Mouse (Mus musculus): ENCODE measurements around the gene Hnf1b. TPM values are rescaled to one million over a fixed set of nuclear protein-coding genes. Genes with fewer than 3 reads are reported as not detected.

The Hnf1b gene
- total and polyA plus RNA-seq, 3 experiments = 0.11 to 3.0 (median 0.42) TPM

DNA sequence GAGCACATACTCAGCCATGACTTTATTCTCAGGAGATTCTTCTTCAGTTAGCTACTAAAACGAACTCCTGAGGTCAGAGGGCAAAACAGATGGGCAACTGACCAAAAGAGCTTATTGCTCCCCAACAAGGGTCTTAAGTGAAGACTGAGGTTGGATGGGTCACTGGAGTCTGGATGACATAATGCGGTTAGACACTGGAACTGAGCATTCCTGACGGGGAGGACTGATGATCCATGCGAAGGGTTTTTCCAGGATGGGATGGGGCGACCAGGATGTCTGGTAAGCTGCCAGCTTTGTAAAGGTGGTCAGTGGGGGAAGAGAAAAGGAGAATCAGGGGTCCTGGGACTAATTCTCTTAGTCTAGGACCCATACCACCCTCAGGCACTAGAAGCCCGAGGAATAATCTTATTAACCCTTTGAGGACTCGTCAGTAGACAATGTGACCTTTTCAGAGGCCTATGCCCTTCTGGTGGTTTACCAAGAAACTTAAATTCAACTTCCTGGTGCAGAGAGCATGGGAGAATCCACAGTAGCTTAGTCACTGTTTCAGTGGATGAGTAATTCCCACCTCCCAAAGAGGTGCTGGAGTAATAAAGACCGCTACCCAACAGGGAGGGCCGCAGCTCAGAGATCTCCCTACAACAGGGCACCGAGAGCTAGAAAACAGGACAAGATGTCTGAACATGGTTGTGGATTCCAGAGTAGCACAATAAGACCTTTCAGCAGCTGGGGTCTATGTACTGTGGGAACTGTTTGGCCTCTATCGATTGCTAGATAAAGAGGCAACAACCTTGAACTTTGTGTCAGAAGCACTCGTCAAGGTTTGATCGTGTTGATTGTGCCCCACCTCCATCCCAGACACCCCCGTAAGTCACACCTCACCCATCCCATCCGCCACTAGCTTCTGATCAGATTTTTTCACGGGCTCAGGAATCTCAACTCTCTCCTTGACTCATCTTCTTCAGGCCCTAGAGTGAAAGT, 46.9 kb downstream of the Hnf1b start:
- Histone ChIP-seq H3K79me2 (replicated peaks; ENCODE audit: control insufficient read depth, extremely low read depth, insufficient read depth, poor library complexity, severe bottlenecking) (no peaks in the 10 kb centered on the region), H3K4me1 (ENCODE audit: control insufficient read depth in 1 of 2, insufficient read depth in 2 of 2) (no peaks in the 10 kb centered on the region), H3K27ac (ENCODE audit: insufficient read depth, low read depth) (no peak overlapping the region), H3K36me3 (replicated peaks in 1 of 2; ENCODE audit: control insufficient read depth in 1 of 2, insufficient read depth in 1 of 2, low read length in 1 of 2) (peaks cover 0 to 49% of the 10 kb centered on the region in 2 experiments), H3K9me3 (replicated peaks; ENCODE audit: low read length) (no peaks in the 10 kb centered on the region), H3K4me3 (replicated peaks in 1 of 3; ENCODE audit: low read depth in 2 of 3, low read length in 2 of 3, poor library complexity in 1 of 3) (no peak overlapping the region), H3K27me3 (replicated peaks) (no peaks in the 10 kb centered on the region), H3K9ac (ENCODE audit: insufficient read depth, low read depth) (no peak overlapping the region), H3K4me2 (ENCODE audit: insufficient read depth, low read depth, poor library complexity, severe bottlenecking) (no peak overlapping the region)
- no peak for DNase-seq (ENCODE audit: extremely low read depth)
- in situ Hi-C loops (cut with MboI; ENCODE audit: low pct_ligation_motif_present, low pct_unique_long_range_greater_than_20kb, low sequenced_read_pairs) = no loop called here
- no peak for TF ChIP-seq CHD1 (IDR thresholded peaks at IDR 0.05; ENCODE audit: low read depth, low read length)
- no peak for TF ChIP-seq SMC3 (IDR thresholded peaks at IDR 0.05; ENCODE audit: low read depth, low read length)
- TF ChIP-seq E2F4 (IDR thresholded peaks at IDR 0.05; ENCODE audit: insufficient replicate concordance, low read depth, low read length) = no peak
- TF ChIP-seq IRF4 (IDR thresholded peaks at IDR 0.05; ENCODE audit: low read depth, low read length) = no peak
- no peak for TF ChIP-seq MEF2A (IDR thresholded peaks at IDR 0.05; ENCODE audit: borderline replicate concordance, low read depth, low read length)
- TF ChIP-seq RAD21 (IDR thresholded peaks at IDR 0.05; ENCODE audit: low read depth, low read length) = no peak
- no peak for TF ChIP-seq TCF12 (IDR thresholded peaks at IDR 0.05; ENCODE audit: low read depth, low read length)
- TF ChIP-seq SIN3A (IDR thresholded peaks at IDR 0.05; ENCODE audit: low read length) = no peak
- TF ChIP-seq ELF1 (IDR thresholded peaks at IDR 0.05; ENCODE audit: low read depth, low read length) = no peak
- dilution Hi-C loops (cut with MboI; ENCODE audit: extremely low pct_ligation_motif_present, extremely low pct_unique_long_range_greater_than_20kb, low sequenced_read_pairs) = no loop called here

- Histone ChIP-seq H3K27me3 (replicated peaks) (no peaks in the 10 kb centered on the region), H3K4me3 (replicated peaks in 1 of 3; ENCODE audit: low read depth in 2 of 3, low read length in 2 of 3, poor library complexity in 1 of 3) (no peak overlapping the region)
- in situ Hi-C loops (cut with MboI; ENCODE audit: low pct_ligation_motif_present, low pct_unique_long_range_greater_than_20kb, low sequenced_read_pairs) = no loop called here
These were observed 47.7 kb downstream of the Hnf1b start for GRCm38 (mm10) chr11:83897569-83897968.

DNA sequence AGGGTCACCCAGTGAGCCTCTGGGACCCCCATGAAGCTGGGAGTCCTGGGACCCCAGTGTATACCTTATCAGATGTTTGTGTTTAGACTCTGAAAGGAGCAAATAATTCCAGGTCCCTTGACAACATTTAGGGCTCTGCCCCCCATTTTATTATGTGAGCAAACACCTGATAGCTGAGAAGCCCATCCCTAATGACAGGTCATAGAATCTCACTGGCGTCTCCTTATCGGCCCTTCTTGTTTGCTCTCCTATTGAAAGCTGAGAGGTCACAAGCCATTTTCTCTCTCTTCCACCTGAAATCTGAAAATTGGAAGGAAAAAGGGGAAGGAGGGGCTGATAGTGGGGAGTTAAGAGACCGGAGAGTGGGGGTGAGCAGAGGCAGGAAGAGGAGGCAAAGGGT, 52.9 kb downstream of the Hnf1b start:
- no peaks in the 10 kb centered on the region for H3K4me1 ChIP-seq (ENCODE audit: control insufficient read depth in 1 of 2, insufficient read depth in 2 of 2)
- no peak for DNase-seq (ENCODE audit: extremely low read depth)
- dilution Hi-C loops (cut with MboI; ENCODE audit: extremely low pct_ligation_motif_present, extremely low pct_unique_long_range_greater_than_20kb, low sequenced_read_pairs) = no loop called here
- H3K79me2 ChIP-seq (replicated peaks; ENCODE audit: control insufficient read depth, extremely low read depth, insufficient read depth, poor library complexity, severe bottlenecking) = no peaks in the 10 kb centered on the region
- in situ Hi-C loops (cut with MboI; ENCODE audit: low pct_ligation_motif_present, low pct_unique_long_range_greater_than_20kb, low sequenced_read_pairs) = no loop called here
- no peak overlapping the region for H3K27ac ChIP-seq (ENCODE audit: insufficient read depth, low read depth)
- no peak overlapping the region for H3K4me3 ChIP-seq (replicated peaks in 1 of 3; ENCODE audit: low read depth in 2 of 3, low read length in 2 of 3, poor library complexity in 1 of 3)
- H3K9me3 ChIP-seq (replicated peaks; ENCODE audit: low read length) = no peaks in the 10 kb centered on the region
- TF ChIP-seq MYC (IDR thresholded peaks at IDR 0.05; ENCODE audit: low read depth, low read length) (no peak), RCOR1 (conservative IDR thresholded peaks at IDR 0.05; ENCODE audit: low read depth, low read length) (no peak), TBP (conservative IDR thresholded peaks at IDR 0.05; ENCODE audit: low read depth, low read length) (no peak), MAFK (IDR thresholded peaks at IDR 0.05; ENCODE audit: insufficient replicate concordance, low read length) (no peak), POLR2AphosphoS2 (IDR thresholded peaks at IDR 0.05; ENCODE audit: low read depth, low read length) (no peak), SIN3A (IDR thresholded peaks at IDR 0.05; ENCODE audit: low read length) (no peak), MAX (IDR thresholded peaks at IDR 0.05; ENCODE audit: low read length) (no peak)
- H3K4me2 ChIP-seq (ENCODE audit: insufficient read depth, low read depth, poor library complexity, severe bottlenecking) = no peak overlapping the region
- no peaks in the 10 kb centered on the region for H3K27me3 ChIP-seq (replicated peaks)
- peaks cover 0 to 25% of the 10 kb centered on the region in 2 experiments for H3K36me3 ChIP-seq (replicated peaks in 1 of 2; ENCODE audit: control insufficient read depth in 1 of 2, insufficient read depth in 1 of 2, low read length in 1 of 2)
- no peak overlapping the region for H3K9ac ChIP-seq (ENCODE audit: insufficient read depth, low read depth)

More at GRCm38 (mm10) chr11:83897569-83897968, 47.7 kb downstream of the Hnf1b start:
- Histone ChIP-seq H3K9ac (ENCODE audit: insufficient read depth, low read depth) (no peak overlapping the region), H3K79me2 (replicated peaks; ENCODE audit: control insufficient read depth, extremely low read depth, insufficient read depth, poor library complexity, severe bottlenecking) (no peaks in the 10 kb centered on the region), H3K4me2 (ENCODE audit: insufficient read depth, low read depth, poor library complexity, severe bottlenecking) (no peak overlapping the region), H3K36me3 (replicated peaks in 1 of 2; ENCODE audit: control insufficient read depth in 1 of 2, insufficient read depth in 1 of 2, low read length in 1 of 2) (peaks cover 0 to 49% of the 10 kb centered on the region in 2 experiments), H3K9me3 (replicated peaks; ENCODE audit: low read length) (no peaks in the 10 kb centered on the region), H3K27ac (ENCODE audit: insufficient read depth, low read depth) (no peak overlapping the region), H3K4me1 (ENCODE audit: control insufficient read depth in 1 of 2, insufficient read depth in 2 of 2) (no peaks in the 10 kb centered on the region)
- dilution Hi-C loops (cut with MboI; ENCODE audit: extremely low pct_ligation_motif_present, extremely low pct_unique_long_range_greater_than_20kb, low sequenced_read_pairs) = no loop called here
- TF ChIP-seq CTCF (conservative IDR thresholded peaks at IDR 0.05 in 1 of 2, IDR thresholded peaks at IDR 0.05 in 1 of 2; ENCODE audit: low read depth in 2 of 2, low read length in 2 of 2) (no peak), UBTF (IDR thresholded peaks at IDR 0.05; ENCODE audit: low read depth, low read length) (no peak), CHD2 (IDR thresholded peaks at IDR 0.05; ENCODE audit: low read length) (no peak), MXI1 (IDR thresholded peaks at IDR 0.05; ENCODE audit: low read depth, low read length) (no peak), GABPA (IDR thresholded peaks at IDR 0.05; ENCODE audit: insufficient replicate concordance, low read depth, low read length) (no peak)
- DNase-seq (ENCODE audit: extremely low read depth) = no peak
